Mouse (Mus musculus) erythroblast, embryonic 14.5 days (primary cell): Measurements from ENCODE around the gene Atmin. TPM values are rescaled to one million over a fixed set of nuclear protein-coding genes. Genes with fewer than 3 reads are reported as not detected.

Experiments used
- H3K27me3 ChIP-seq: 2 replicates; pipeline ENCODE4 v1.6.1; 2012; ENCODE audit warnings: inconsistent platforms; ENCODE audit not compliant: control insufficient read depth
- H3K36me3 ChIP-seq: 2 replicates; pipeline ENCODE4 v1.6.1; 2012; ENCODE audit warnings: mild to moderate bottlenecking, inconsistent platforms; ENCODE audit not compliant: control insufficient read depth
- H3K4me1 ChIP-seq: 2 replicates; pipeline ENCODE4 v1.6.1; 2012; ENCODE audit warnings: inconsistent platforms; ENCODE audit not compliant: control insufficient read depth
- H3K4me3 ChIP-seq: replicated peaks from 2 replicates; pipeline ENCODE3; 2012; ENCODE audit warnings: moderate library complexity, mild to moderate bottlenecking, inconsistent platforms
- H3K9me3 ChIP-seq: 2 replicates; pipeline ENCODE4 v1.6.1; 2012; ENCODE audit warnings: low read length, inconsistent platforms, mixed read lengths; ENCODE audit not compliant: control insufficient read depth
- GATA1 ChIP-seq: IDR thresholded peaks from 2 replicates; pipeline ENCODE4 v1.6.1; 2012; ENCODE audit warnings: low read length, inconsistent platforms, mixed read lengths
- TAL1 ChIP-seq: IDR thresholded peaks from 3 replicates; pipeline ENCODE4 v1.6.1; 2012; ENCODE audit warnings: low read length, inconsistent platforms, mixed read lengths
- polyA plus RNA-seq: library from polyadenylated mRNA; stranded (reverse); fragments of >175 nt; gene quantifications from 2 replicates; pipeline ENCODE4 v1.2.3, GENCODE M21; 2012

Atmin gene
- polyA plus RNA-seq, result 0.05 and 0.16 TPM in 2 replicates

DNA sequence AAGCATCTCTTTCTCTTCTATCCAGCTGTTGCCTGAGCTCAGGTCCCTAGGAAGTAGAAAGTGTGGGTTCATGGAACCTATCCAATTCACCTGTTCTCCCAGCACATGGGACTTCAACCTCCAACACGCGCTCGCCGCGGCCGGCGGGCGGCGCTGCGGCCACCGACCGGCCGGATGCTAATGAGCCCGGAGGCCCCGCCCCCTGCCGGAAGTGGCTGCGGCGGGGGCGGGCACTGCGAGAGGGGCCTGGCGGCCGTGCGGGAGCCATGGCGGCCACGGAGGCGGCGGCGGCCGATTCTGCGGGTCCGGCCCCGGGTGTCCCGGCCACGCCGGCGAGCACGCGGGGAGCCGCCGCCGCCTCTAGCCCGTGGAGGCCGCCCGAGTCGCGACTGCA, at the start of gene Atmin:
TSS of gene Atmin (plus strand) at position 233 of the 394 bp plus-strand sequence.
- Histone ChIP-seq H3K27me3 (no peaks in the 10 kb centered on the region), H3K4me1 (peaks cover 56% of the 10 kb centered on the region), H3K36me3 (peaks cover 37% of the 10 kb centered on the region), H3K9me3 (no peaks in the 10 kb centered on the region), H3K4me3 (peak within 1 kb of the TSS; percentile 77)
- TF ChIP-seq GATA1, result no peak

DNA sequence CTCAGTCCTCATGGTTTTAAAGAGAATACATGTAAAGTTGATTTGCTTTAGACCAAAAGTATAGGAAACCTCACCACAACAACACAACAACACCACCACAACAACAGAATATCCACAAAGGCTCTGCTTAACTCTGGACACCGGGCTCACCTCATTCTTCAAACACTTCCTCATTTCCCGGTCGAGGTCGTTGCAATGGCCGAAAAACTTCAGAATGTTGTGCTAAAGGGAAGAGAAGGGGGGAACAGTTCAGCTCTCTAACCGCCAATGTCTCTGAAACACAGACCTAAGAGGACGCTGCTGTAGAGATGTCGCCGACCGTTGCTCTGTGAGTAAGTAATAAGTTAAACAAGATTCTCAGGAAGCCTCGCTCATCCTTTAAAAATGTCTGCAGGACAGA, 49.3 kb upstream of the Atmin start:
- Histone ChIP-seq H3K27me3 (no peaks in the 10 kb centered on the region), H3K4me3 (no peak overlapping the region), H3K9me3 (peaks cover 2% of the 10 kb centered on the region; the same call in 1 of the 2 replicates), H3K36me3 (peaks cover 54% of the 10 kb centered on the region), H3K4me1 (no peaks in the 10 kb centered on the region)
- TF ChIP-seq GATA1, result no peak
- TF ChIP-seq TAL1, result no peak

DNA sequence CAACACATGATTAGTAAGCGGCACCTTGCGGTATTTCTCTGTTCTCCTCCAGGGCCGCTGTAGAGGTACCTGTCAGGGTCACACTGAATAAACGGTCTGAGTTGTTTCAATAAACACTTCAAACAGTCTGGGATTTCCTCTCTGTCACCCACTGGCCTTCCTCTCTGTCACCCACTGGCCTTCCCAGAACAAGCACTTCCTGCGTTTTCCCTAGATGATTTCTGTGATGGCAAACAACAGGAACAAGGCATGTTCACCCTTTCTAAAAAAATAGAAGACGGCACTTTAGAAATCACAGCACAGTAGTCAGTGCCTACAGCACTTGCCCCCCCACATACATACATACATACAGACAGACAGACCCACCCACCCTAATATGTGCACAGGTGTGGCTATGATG, 47.7 kb upstream of the Atmin start:
- TF ChIP-seq TAL1 (no peak), GATA1 (no peak)
- Histone ChIP-seq H3K36me3 (peaks cover 40% of the 10 kb centered on the region), H3K27me3 (no peaks in the 10 kb centered on the region), H3K4me1 (no peaks in the 10 kb centered on the region), H3K4me3 (no peak overlapping the region), H3K9me3 (peaks cover 2% of the 10 kb centered on the region; the same call in 1 of the 2 replicates)

GRCm38 (mm10) chr8:116904736-116905135, 38.5 kb upstream of the Atmin start:
- peaks cover 3% of the 10 kb centered on the region for H3K4me1 ChIP-seq
- H3K9me3 ChIP-seq, result peaks cover 4% of the 10 kb centered on the region
- H3K27me3 ChIP-seq, result no peaks in the 10 kb centered on the region
- H3K36me3 ChIP-seq, result peaks cover 56% of the 10 kb centered on the region
- TF ChIP-seq TAL1 (no peak), GATA1 (no peak)
- H3K4me3 ChIP-seq, result no peak overlapping the region

DNA sequence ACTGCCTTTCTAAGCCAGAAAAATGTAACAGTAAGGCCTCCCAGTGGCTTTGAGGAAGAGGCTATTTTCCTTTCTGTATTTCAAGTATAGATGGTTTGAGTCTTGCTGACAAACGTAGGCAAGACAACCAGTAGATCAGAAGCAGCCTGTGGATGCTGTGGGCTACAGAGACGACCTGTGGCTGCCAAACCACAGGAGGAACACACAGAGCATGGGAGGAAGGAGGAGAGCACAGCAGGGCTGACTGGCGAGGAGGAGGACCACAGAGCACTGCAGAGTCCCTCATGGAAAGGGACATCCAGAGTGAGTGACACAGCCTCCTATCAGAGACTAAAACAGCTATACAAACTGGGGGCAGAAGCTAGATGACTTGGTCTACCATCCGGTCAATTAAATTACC, 37.9 kb upstream of the Atmin start:
- Histone ChIP-seq H3K36me3 (peaks cover 62% of the 10 kb centered on the region), H3K4me3 (no peak overlapping the region), H3K4me1 (peaks cover 3% of the 10 kb centered on the region), H3K9me3 (peaks cover 4% of the 10 kb centered on the region), H3K27me3 (no peaks in the 10 kb centered on the region)
- TF ChIP-seq GATA1 (no peak), TAL1 (no peak)

DNA sequence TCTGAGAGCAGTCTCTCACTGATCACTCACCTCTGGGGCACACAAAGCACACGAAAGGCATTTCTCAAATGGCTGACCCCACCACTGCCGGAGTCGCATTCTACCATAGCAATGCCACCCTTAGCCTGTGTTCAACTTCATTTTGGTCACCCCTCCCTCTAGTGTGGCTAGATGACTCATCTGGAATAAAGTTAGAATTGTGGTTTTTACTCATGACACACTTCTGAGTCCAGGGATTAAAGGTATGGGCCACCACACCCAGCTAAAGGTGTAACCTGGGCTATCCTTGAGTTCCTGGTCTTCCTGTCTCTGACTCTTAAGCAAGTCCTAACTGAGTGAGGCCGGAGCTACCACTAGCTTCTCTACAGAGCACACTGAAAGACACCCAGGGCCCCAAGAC, 37.4 kb upstream of the Atmin start:
- Histone ChIP-seq H3K27me3 (no peaks in the 10 kb centered on the region), H3K4me1 (peaks cover 3% of the 10 kb centered on the region), H3K9me3 (peaks cover 4% of the 10 kb centered on the region), H3K4me3 (no peak overlapping the region), H3K36me3 (peaks cover 67% of the 10 kb centered on the region)
- TF ChIP-seq GATA1 (no peak), TAL1 (no peak)

DNA sequence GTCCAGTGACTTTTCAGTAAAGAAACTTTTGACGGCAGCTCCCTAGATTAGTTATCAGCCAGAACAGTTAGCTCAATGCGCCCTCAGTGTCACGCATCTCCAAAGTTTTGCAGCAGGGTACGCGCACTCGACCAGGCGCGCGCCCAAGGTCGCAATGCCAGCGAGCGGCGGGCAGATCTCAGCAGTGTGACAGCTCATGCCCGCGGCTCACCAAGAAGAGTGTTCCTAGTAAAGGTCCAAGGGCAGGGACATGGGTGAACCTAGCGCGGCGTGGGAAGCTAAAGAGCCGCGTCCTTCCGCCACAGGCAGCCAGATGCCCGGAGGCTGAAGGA, 22.2 kb upstream of the Atmin start:
- Histone ChIP-seq H3K36me3 (peaks cover 67% of the 10 kb centered on the region), H3K4me1 (peaks cover 37% of the 10 kb centered on the region)

DNA sequence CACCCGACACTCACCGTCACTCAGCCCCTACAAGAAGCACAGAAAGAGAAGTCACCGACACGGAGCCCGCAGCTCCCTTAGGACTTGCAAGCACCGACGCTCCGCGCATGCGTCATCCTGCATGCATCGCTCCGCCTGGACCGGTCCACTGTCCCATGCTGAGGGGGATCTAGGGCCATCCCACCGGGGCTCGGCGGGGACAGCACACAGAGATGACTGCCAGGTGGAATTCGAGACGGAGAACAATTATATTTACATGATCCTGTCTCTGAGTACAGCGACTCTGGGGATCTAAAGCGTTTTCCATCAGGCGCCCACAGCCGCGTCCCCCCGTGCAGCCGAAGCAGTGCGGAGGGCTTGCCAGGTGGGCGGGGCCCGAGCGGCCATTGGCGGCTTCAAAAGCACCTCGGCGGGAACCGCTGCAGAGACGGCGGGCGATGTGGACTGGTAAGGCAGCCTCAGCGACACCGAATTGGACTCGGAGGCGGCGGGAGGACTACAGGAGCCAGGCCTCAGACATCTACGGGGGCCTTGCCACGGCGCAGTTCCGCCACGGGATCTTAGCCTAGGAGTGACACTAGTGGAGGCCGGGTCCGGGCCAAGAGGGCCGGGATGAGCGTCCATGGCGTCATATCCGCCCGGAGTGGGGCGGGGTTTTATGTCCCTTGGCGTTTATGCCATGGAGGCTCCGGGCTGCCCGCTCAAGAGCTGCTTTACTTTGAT, 21.7 kb upstream of the Atmin start, which contains the start of the genes Cmc2 and Cenpn:
TSS of gene Cmc2 (minus strand) at position 119 of the 723 bp plus-strand sequence.
TSS of gene Cenpn (plus strand) at position 394 of the 723 bp plus-strand sequence.
- no peaks in the 10 kb centered on the region for H3K27me3 ChIP-seq
- H3K4me3 ChIP-seq, result peak within 1 kb of the TSS; percentile 75
- H3K9me3 ChIP-seq, result no peaks in the 10 kb centered on the region
- H3K36me3 ChIP-seq, result peaks cover 67% of the 10 kb centered on the region
- TF ChIP-seq TAL1 (no peak), GATA1 (no peak)
- peaks cover 37% of the 10 kb centered on the region for H3K4me1 ChIP-seq

More for the DNA sequence above, 22.2 kb upstream of the Atmin start:
- Histone ChIP-seq H3K9me3 (no peaks in the 10 kb centered on the region), H3K27me3 (no peaks in the 10 kb centered on the region), H3K4me3 (peak overlapping the region; percentile 75)
- TF ChIP-seq GATA1 (no peak), TAL1 (no peak)

DNA sequence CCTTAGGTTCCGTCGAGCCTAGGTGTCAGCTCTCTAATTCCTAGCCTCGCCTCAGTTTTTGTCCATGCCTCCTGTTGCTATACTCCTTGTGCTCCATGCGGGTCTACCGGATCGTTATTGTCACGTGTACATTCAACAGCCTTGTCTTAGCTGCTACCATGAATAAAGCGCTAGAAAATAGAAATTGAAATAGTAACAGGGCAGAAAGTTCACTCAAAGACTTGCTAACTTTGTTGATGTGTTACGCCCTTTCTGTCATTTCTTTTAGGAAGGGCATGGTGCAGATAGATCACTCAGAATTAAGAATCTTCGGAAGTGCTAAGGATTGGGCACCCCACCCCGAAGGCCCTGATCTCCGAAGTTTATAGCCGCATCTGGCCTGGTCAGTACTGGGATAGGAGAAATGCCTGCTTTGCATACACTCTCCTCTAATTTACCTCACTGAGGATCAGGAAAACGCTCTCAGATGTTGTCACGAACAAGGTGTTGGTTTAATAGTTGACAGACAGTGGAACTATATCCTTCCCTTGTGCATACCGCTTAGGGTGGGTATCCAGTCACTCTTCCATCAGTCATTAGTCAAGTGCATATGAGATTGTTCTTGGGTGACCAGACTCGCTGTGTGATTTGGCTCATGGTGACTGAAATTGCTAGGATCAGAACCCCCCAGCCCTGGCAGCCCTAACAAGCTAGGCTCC, 21.0 kb upstream of the Atmin start:
- no peak for TF ChIP-seq TAL1
- TF ChIP-seq GATA1, result no peak
- peaks cover 67% of the 10 kb centered on the region for H3K36me3 ChIP-seq
- H3K4me1 ChIP-seq, result peaks cover 33% of the 10 kb centered on the region
- no peaks in the 10 kb centered on the region for H3K9me3 ChIP-seq
- H3K4me3 ChIP-seq, result peak overlapping the region; percentile 75
- H3K27me3 ChIP-seq, result no peaks in the 10 kb centered on the region
